Mouse (Mus musculus) G1E (cell line): ENCODE results near the gene Steap3.

ENCODE experiments used
- CTCF ChIP-seq: IDR thresholded peaks from 2 replicates; pipeline ENCODE4 v1.5.1; 2012; ENCODE audit warnings: low read depth, low read length, inconsistent platforms, mixed read lengths
- GATA1 ChIP-seq: IDR thresholded peaks from 2 replicates; pipeline ENCODE4 v1.6.1; 2012; ENCODE audit warnings: borderline replicate concordance, low read length, inconsistent platforms, mixed read lengths

GRCm38 (mm10) chr1:120198151-120198550 is 74.4 kb downstream of the Steap3 start:
- no peak for TF ChIP-seq GATA1
- TF ChIP-seq CTCF, result no peak
